Comparison of ENCODE assay signal across 8 mouse cellular contexts in genomic region chr11:62456483-62457172, GRCm38 (mm10). TPM values are rescaled to one million over a fixed set of nuclear protein-coding genes. Genes with fewer than 3 reads are reported as not detected.
A peak's percentile ranks its signal among the peaks of the same experiment; 100 is the strongest.
DNase-seq lines count a peak whose midpoint lies in the region; ATAC-seq and TF ChIP-seq lines count a peak whose summit lies in the region.

No protein-coding gene starts in this region.

- H3K36me3 ChIP-seq in kidney, embryonic 15.5 days = no peaks in the 10 kb centered on the region
- 0 out of 2 replicates have a peak, but pooled peaks cover 6% of the 10 kb centered on the region for H3K36me3 ChIP-seq in liver, postnatal 0 days (replicated peaks; ENCODE audit: insufficient read depth, low read length)
- H3K36me3 ChIP-seq in neural tube, embryonic 12.5 days = no peaks in the 10 kb centered on the region

- H3K9ac ChIP-seq in kidney, embryonic 15.5 days = peak overlapping the region; percentile 100
- H3K9ac ChIP-seq in liver, postnatal 0 days (replicated peaks) = peak overlapping the region; percentile 97
- H3K9ac ChIP-seq in neural tube, embryonic 12.5 days = peak overlapping the region; percentile 99

- H3K27me3 ChIP-seq in kidney, embryonic 15.5 days = no peaks in the 10 kb centered on the region
- H3K27me3 ChIP-seq in liver, postnatal 0 days (ENCODE audit: insufficient read depth, low read length) = no peaks in the 10 kb centered on the region
- H3K27me3 ChIP-seq in neural tube, embryonic 12.5 days (replicated peaks) = no peaks in the 10 kb centered on the region

- peak; percentile 46 for ATAC-seq in CD4-positive, CD25-positive, alpha-beta regulatory T cell, adult 4 months
- peak; percentile 29 for ATAC-seq in activated CD4-positive, CD25-positive, alpha-beta regulatory T cell, adult 4 months
- ATAC-seq in kidney, embryonic 15.5 days (replicated peaks; ENCODE audit: low FRiP score) = peak; percentile 68
- peak; percentile 58 for ATAC-seq in liver, postnatal 0 days
- ATAC-seq in neural tube, embryonic 12.5 days (ENCODE audit: low FRiP score, low read depth) = peak; percentile 81

- under 1% methylated on average over 42 of the region's 42 CpGs for WGBS in kidney, embryonic 15.5 days
- under 1% methylated on average over 41 of the region's 42 CpGs for WGBS in liver, postnatal 0 days (ENCODE audit: insufficient replicate concordance)
- WGBS in neural tube, embryonic 12.5 days = under 1% methylated on average over 42 of the region's 42 CpGs

- TF ChIP-seq CTCF in liver, postnatal 0 days (IDR thresholded peaks at IDR 0.05; ENCODE audit: low read depth) = peak; percentile 37

- no peak for TF ChIP-seq EP300 in liver, postnatal 0 days (IDR thresholded peaks at IDR 0.05; ENCODE audit: low read depth)

- H3K4me1 ChIP-seq in kidney, embryonic 15.5 days = peaks cover 20% of the 10 kb centered on the region
- H3K4me1 ChIP-seq in liver, postnatal 0 days (ENCODE audit: insufficient read depth) = peaks cover 13% of the 10 kb centered on the region
- H3K4me1 ChIP-seq in neural tube, embryonic 12.5 days = peaks cover 4% of the 10 kb centered on the region

- H3K27ac ChIP-seq in kidney, embryonic 15.5 days = peak overlapping the region; percentile 99
- H3K27ac ChIP-seq in liver, postnatal 0 days (ENCODE audit: low read depth) = peak overlapping the region; percentile 98
- H3K27ac ChIP-seq in neural tube, embryonic 12.5 days = peak overlapping the region; percentile 97

- H3K9me3 ChIP-seq in kidney, embryonic 15.5 days (replicated peaks) = no peaks in the 10 kb centered on the region
- no peaks in the 10 kb centered on the region for H3K9me3 ChIP-seq in liver, postnatal 0 days (ENCODE audit: low read length)
- H3K9me3 ChIP-seq in neural tube, embryonic 12.5 days = no peaks in the 10 kb centered on the region

- DNase-seq in embryo, embryonic 11 days = peak; percentile 72
- DNase-seq in heart, adult 8-10 months (ENCODE audit: low spot score) = peak; percentile 32
- peak; percentile 66 for DNase-seq in liver, postnatal 0 days
- DNase-seq in testis, postnatal 14 days (ENCODE audit: low spot score) = peak; percentile 79

- peak overlapping the region; percentile 94 for H3K4me3 ChIP-seq in kidney, embryonic 15.5 days (replicated peaks)
- peak overlapping the region; percentile 87 for H3K4me3 ChIP-seq in liver, postnatal 0 days (ENCODE audit: low read depth, low read length)
- peak overlapping the region; percentile 96 for H3K4me3 ChIP-seq in neural tube, embryonic 12.5 days

- H3K4me2 ChIP-seq in kidney, embryonic 15.5 days = peak overlapping the region; percentile 78
- peak overlapping the region; percentile 92 for H3K4me2 ChIP-seq in liver, postnatal 0 days (ENCODE audit: low read depth, low read length)
- peak overlapping the region; percentile 78 for H3K4me2 ChIP-seq in neural tube, embryonic 12.5 days (replicated peaks)

RNA-seq across cellular contexts. Expression of gene Pigl, which starts 1.6 kb away (rescaled TPM):
- polyA plus RNA-seq in CD4-positive, CD25-positive, alpha-beta regulatory T cell, adult 4 months (2017; shearing (Covaris generic)) = 10 to 100 TPM in 1 of 2 experiments, 1 to 10 TPM in 1; 9.2 to 13.9 TPM
- 1 to 10 TPM; 6.8 to 9.9 TPM for polyA plus RNA-seq in activated CD4-positive, CD25-positive, alpha-beta regulatory T cell, adult 4 months (2017; shearing (Covaris generic))
- total RNA-seq in heart, adult 8-10 months (2022) = 1 to 10 TPM; 3.1 to 3.8 (median 3.3) TPM
- 11.9 and 12.4 TPM in 2 replicates for polyA plus RNA-seq in kidney, embryonic 15.5 days (2015; fragmentation: Nextera tagmentation; extraction: Ambion mirVana)
- polyA plus RNA-seq in liver, postnatal 0 days (2015; fragmentation: Nextera tagmentation; extraction: Ambion mirVana) = 2.6 and 2.7 TPM in 2 replicates
- 10.7 and 10.8 TPM in 2 replicates for polyA plus RNA-seq in neural tube, embryonic 12.5 days (2016; fragmentation: Nextera tagmentation; extraction: Ambion mirVana)

RNA-seq across cellular contexts. Expression of gene Ncor1, which starts 1.7 kb away (rescaled TPM):
- polyA plus RNA-seq in CD4-positive, CD25-positive, alpha-beta regulatory T cell, adult 4 months (2017; shearing (Covaris generic)) = 100 to 1,000 TPM; 170 to 205 TPM
- polyA plus RNA-seq in activated CD4-positive, CD25-positive, alpha-beta regulatory T cell, adult 4 months (2017; shearing (Covaris generic)) = 100 to 1,000 TPM; 162 to 188 TPM
- 100 to 1,000 TPM; 125 to 148 (median 138) TPM for total RNA-seq in heart, adult 8-10 months (2022)
- 168 and 172 TPM in 2 replicates for polyA plus RNA-seq in kidney, embryonic 15.5 days (2015; fragmentation: Nextera tagmentation; extraction: Ambion mirVana)
- polyA plus RNA-seq in liver, postnatal 0 days (2015; fragmentation: Nextera tagmentation; extraction: Ambion mirVana) = 48.1 and 52.0 TPM in 2 replicates
- 194 and 201 TPM in 2 replicates for polyA plus RNA-seq in neural tube, embryonic 12.5 days (2016; fragmentation: Nextera tagmentation; extraction: Ambion mirVana)

Comparison
In these comparisons a context has a peak if more than half of its experiments do, and no peak if none do; other contexts are left out.
1. Peak in every context shown above with its lines: DNase-seq, ATAC-seq, H3K4me3 ChIP-seq and H3K27ac ChIP-seq.
2. ATAC-seq: peak in every context shown above with its lines; median percentile 81 in neural tube, embryonic 12.5 days; 68 in kidney, embryonic 15.5 days; 58 in liver, postnatal 0 days; 46 in CD4-positive, CD25-positive, alpha-beta regulatory T cell, adult 4 months; 29 in activated CD4-positive, CD25-positive, alpha-beta regulatory T cell, adult 4 months.